Mouse (Mus musculus): ENCODE results near the gene Cfdp1.
A peak's percentile ranks its signal among the peaks of the same experiment; 100 is the strongest.

Cfdp1 gene

DNA sequence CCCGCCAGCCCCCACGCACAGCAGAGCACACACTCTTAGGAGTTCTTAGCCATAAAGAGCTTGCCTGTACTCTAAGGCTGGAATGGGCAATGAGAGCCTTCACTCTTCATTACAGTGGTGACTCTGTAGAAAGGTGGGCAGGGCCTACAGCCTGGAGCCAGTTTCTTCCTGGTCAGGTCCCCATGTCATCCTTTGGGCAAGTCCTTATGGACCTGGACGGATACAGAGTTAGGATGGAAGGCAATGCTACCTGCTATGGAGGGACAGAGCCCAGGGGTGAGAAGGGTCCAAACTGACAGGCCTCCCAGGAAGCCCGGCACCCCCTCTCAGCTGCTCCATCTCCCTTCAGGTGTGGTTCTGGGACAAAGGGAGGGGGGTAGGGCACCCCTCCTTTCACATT, 118.3 kb downstream of the Cfdp1 start:
- no peak for DNase-seq

DNA sequence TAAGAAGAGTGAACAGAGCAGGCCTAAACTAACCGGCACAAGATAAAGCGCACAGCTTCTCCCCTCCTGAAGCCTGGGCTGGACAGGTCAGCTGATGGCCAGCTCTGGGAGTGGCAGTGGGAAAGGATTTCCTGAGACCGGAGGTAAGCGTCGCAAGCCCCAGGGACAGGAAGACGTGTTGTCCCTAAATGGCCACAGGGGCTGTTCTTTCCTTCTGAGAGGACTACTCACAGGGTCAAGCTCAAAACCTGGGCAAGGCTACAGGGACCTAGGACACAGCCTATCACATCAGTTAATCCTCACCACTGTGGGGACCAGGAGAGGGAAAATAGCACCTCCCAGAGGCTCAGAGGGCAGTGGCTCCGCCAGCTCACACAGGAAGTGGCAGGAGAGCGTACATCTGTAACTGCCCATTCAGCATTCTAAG, 118.7 kb downstream of the Cfdp1 start:
- DNase-seq: peak in 1 of 2 experiments; percentile 20

DNA sequence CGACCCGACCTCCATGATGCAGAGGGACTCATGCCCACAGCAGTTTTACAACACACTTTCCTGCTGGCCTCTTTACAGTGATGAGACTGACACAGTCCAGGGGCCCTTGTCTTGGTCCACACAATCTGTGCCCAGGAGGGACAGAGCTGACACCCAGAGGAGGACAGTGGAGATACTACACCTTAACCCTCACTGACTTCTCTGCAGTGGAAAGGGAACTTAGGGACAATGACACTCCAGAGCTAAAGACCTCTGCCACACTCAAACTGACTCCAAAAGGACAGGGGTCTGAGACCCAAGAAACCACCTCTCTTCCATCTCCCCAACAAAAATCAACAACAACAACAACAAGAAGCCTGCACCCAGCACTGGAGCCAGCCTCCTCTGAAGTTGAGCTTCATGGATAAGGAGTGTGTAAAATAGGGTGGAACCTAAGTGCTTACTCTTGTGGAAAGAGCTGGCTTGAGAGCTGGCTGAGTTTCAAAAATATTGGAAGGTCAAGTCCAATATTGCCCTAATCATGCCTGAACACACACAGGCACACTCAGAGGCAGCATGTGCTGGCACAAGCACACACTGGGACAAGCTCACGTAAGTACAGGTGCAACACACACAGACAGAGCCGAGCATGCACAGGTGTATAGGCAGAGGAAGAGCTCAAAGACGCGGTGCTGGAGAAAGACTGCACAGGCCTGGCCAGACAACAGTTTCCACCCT, 119.7 kb downstream of the Cfdp1 start:
- DNase-seq: no peak

DNA sequence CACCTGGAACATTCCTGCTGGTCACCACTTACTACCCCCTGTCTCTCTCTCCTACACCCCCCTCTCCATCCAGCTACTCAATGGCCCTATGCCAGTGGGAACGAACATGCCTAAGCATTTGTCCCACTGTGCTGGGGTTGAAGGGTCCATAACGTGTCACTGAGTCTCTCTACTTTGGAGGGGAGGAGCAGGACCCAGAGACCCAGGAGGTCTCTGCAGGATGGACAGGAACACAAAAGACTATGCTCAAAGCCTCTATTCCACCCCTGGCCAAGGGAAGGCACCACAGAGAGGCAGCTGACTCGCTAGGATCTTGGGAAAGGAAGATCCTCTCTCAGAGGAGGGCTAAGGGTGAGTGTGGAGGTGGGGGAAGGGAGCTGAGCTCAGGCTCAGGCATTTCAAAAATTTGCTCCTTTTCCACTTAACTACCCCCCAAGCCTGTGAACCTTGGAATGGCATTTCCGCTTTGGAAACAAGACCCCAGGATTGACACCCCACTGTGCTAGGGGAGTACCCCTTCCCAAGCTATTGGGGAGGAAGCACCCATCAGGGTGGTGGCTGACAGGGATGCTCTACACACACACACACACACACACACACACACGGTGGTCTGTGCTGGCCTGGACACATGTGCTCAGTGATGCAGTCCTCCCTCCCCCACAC, 120.4 kb downstream of the Cfdp1 start:
- peak in 1 of 2 experiments; percentile 12 for DNase-seq

DNA sequence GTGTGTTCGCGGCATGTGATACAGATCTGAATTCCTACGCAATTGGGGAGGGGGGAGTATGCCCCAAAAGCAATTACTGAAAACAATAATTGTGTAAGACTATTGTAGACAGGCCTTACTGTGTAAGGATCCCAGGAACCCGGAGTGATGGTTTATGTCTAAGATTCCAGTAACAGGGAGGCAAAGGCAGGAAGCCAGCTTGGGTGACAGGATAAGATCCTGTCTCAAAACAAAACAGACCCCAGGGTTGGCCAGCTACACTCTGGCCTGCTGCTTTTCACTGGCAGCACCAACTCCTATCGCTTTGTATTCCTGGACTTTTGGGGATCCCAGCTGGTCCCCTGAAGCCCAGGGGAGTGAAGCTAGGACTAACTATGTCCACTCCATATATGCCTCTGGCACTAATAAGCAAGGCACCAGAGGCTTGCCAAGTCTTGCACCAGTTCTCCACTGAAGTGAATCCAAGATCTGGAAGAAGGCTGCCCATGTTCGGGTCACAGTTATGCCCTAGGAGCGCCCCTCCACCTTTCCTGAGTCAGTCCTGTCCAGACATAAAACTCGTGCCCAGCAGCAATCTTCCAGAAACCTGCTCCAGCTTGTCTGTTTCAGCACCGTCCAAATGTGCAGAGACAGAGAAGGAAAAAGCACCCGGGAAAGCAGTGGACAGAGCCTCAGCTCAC, 121.5 kb downstream of the Cfdp1 start:
- peak in 1 of 2 experiments; percentile 13 for DNase-seq

DNA sequence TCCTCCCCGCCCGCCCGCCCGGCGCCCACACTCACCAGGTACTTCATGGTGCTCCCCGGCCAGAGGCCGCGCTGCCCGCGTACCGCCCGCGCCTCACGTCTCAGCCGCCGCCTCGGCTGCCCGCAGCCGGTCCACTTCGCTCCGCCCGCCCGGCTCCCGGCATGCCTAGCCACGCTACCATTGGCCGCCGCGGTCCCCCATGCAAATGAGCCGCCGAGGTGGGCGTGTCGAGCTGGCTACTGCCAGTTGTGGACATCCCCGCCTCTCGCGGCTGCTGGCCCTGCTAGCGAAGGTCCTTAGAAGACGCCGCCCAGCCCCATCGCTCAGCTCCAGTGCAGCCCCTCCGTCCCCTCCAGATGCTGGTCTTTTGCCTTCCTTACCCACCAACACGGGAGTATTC, 122.1 kb downstream of the Cfdp1 start:
- DNase-seq: peak; percentile 92 to 95

DNA sequence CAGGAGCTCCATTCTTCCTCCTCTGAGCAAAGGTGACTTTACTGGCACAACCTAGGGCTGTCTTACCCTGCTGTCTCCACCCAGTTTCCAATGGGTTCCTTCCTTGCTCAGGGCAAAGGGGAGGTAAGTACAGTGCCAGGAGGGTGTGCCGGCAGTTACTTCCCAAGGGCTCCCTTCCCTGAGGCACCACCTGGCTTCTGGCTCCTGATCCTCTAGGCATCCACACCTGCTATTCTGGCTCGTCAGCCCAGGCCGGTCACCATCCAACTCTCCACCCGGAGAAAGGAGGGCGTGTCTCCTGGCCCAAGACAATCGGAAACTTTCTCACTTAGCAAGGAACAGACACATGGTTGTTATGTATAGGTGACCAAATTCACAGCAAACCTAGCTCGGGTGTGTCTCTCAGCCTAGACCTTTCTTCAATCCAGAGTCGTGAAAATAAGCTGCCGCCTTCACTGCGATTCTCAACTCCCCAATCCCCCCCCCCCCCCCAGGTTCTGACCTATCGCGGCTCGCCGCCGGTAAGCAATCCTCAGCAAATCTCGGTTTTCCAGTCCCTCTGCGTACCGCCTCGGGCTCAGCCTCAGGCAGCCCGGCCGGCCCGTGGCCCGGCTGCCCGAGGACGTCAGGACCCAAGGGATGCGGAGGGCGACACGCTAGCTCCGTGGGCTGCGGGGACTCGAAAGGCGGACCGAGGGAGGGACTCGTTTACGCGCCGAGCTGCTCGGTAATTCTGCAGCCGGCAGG, 122.7 kb downstream of the Cfdp1 start:
- DNase-seq: peak; percentile 51 to 55

DNA sequence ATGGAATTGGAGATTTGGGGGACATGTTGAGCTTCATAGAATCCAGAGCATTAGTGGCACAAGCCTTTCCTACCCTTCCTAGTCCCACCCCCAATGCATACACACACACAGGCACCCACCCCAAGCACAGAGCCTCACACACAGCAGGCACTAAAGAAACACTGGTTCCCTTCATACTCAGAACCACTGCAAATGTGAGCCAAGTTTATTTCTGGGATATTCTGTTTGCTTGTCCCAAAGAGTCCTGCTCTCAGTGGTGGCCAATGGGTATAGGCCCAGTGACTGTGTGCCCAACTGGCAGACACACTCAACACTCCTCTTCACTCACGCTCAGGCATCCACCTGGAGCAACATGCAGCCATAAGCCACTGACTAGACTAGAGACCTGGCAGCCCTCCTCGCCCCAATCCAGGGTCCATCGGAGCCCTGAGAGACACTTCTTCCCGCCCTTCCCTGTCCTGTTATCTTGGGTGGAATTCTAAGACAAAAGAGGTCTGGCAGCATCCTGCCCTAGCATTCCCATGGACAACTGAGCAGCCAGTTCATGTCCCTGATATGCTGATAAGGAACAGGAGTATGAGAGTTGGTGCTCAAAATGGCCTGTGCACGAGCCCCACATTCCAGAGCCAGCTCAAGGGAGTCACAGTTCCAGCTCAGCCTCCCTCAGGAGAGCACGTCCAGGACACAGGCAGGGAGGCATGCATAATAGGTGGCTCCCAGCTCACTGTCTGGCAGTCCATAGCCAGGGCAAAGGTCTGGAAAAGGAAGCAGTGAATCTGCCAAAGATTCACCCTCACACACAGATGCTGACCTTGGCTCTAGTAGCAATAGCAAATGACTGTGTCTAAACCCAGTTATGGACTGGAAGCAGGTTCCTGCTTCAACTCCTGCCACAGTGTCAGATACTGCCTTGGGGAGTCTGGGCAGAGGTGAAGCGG, 124.6 kb downstream of the Cfdp1 start:
- no peak for DNase-seq

DNA sequence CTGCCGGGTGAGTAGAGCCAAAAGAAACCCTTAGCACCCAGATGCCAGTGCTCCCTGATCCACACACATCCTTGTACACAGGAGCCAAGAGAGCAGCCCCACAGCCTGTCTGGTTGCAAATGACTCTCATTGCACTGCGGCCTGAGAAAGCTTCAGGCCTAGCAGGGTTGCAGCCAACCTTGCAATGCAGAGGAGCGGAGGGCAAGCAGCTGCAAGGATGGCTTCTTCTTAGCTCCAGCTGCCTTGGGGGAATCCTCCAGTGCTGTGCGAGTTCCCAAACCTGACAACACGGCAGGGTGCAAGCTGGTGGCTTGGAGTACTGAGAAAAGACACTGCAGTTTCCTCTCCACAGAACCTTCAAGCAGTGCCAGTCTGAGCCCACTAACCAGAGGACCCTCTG, 125.6 kb downstream of the Cfdp1 start:
- DNase-seq: peak in 1 of 2 experiments; percentile 6

DNA sequence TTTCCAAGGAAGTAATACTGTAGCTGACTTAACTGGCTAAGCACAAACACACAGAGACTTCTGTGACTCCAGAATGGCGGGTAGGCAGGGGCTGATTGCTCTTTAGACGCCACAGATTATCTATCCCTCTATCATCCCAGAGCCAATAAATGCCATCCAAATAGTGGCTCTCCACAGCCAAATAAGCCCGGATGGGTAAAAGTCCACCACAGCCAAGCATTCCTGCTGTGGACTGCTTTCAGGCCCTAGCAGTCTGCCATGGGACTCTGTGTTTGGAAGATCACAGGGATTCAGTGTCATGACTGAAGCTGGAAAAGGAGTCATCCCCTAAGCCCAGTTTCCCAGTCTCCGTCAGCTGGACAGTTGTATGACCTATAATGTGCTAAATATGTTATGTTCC, 126.5 kb downstream of the Cfdp1 start:
- peak in 1 of 2 experiments; percentile 2 for DNase-seq

DNA sequence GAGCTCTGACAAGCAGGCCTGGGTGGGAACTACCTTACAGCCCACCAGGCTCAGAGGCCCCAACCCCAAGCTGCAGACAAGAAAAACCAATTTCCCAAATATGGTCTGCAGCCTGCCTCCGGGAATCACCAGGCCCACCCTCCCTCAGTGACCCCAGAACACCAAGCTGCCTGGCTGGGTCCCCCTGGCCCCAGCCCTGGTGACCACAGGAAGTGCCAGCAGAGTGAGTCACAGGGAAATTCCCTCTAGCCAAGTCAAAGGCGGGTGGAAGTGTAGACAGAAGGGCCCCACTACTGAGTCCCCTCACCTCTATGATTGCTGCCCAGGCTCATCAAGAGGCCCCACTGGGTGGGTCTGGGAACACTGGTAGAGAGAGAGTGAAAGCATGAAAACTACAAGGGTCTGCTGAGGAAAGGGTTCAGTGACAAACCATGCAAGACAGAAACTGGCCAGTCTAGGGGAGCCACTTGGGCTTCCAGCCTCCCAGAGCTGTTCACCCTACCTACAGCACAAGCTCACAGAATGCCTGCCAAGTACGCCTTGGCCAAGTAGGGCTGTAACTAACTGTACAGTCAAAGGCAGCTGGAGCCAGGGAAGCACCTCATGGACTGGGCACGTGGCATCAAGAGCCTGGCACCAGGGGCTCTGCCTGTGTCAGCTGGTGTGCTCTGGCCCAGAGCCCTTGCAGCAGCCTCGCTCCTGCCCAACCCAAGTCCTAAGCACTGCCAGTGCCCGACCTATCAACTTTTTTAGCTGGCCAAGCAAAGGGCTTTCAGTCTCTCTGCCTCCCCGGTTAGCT, 127.8 kb downstream of the Cfdp1 start:
- peak; percentile 53 to 63 for DNase-seq

DNA sequence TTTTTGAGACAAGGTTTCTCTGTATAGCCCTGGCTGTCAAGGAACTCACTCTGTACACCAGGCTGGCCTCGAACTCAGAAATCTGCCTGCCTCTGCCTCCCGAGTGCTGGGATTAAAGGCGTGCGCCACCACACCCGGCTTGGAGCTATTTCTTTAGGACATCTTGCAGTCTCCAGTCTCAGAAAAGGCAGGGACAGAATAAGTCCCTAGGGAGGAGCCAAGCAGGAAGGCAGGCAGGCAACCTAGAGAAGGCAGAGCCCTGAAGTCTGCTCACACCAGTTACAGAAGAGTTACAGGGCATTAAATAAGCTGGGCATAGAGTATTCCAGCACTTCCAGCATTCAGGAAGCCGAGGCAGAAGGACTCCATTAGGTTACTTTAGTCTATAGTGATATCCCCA, 128.8 kb downstream of the Cfdp1 start:
- DNase-seq: no peak

DNA sequence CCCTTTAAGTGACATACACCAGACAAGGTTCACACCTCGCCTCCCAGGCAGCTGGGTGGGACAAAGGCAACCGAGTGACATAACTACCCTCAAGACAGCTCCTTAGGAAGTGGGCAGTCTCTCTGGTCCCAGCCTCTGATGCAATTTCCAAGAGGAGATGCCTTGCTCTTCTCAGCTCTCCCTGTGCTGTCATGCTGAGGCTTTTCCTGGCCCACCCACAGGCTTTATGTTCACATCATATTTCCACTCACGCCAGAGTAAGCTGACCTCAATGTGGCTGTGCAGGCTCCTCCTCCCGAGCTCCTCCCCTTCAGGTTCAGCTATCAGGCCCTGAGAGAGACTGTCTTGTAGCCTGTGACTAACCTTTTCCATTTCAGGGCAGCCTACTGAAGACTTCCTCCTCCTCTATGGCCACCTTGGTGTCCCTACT, 134.0 kb downstream of the Cfdp1 start:
- DNase-seq: peak in 1 of 2 experiments; percentile 5

DNA sequence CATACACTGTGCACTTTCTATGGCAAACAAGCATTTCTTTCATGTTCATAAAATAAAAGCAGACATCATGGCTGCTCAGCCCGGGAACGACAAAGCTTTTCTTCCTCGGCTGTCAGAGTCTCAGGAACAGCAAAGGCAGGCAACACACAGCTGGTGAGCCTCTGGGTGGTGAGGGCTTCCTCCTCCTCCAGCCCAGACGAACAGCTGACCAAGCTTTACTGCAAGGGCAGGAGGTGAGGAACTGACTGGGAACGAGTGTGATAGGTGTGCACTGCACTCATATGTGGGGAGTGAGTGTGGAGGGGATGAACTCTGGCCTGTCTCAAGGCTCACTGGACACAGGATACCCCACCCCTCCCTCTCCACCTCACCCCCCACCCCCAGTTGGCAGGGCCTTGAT, 135.2 kb downstream of the Cfdp1 start:
- DNase-seq: peak in 1 of 2 experiments; percentile 4
